Mouse (Mus musculus) spleen, adult 2 months (tissue): ENCODE results near the gene Hcrt.

Experiments used
- CTCF ChIP-seq: fragments of 200-500 bp; IDR thresholded peaks from 2 replicates; pipeline ENCODE4 v1.5.1; 2011; ENCODE audit warnings: mild to moderate bottlenecking, inconsistent platforms; ENCODE audit not compliant: insufficient read depth, insufficient read length, insufficient replicate concordance; ENCODE audit errors: extremely low read depth
- POLR2A ChIP-seq: fragments of 200-500 bp; IDR thresholded peaks from 2 replicates; pipeline ENCODE4 v1.6.1; 2011; ENCODE audit warnings: low read depth, low read length, inconsistent platforms

GRCm38 (mm10) chr11:100770646-100771408, 8.1 kb upstream of the Hcrt start, which contains the start of gene Ghdc:
- TF ChIP-seq CTCF = no peak
- TF ChIP-seq POLR2A = no peak
